Mouse (Mus musculus) embryonic facial prominence, embryonic 15.5 days (tissue): ENCODE data around the gene Ankrd13a. TPM values are rescaled to one million over a fixed set of nuclear protein-coding genes. Genes with fewer than 3 reads are reported as not detected.

ENCODE experiments used
- ATAC-seq: fragments of 200-750 bp; cut with Nextera tagmentation; 2 replicates; pipeline ENCODE4 v1.8.0; 2017; ENCODE audit warnings: low read depth, moderate TSS enrichment; ENCODE audit not compliant: insufficient number of reproducible peaks, low FRiP score, low TSS enrichment
- H3K27ac ChIP-seq: fragments of 300-500 bp; sonication (generic); replicated peaks from 2 replicates; pipeline ENCODE4 v1.5.1; 2015; ENCODE audit warnings: mild to moderate bottlenecking, inconsistent platforms
- H3K27me3 ChIP-seq: fragments of 300-500 bp; sonication (generic); 2 replicates; pipeline ENCODE4 v1.6.1; 2015; ENCODE audit warnings: inconsistent platforms
- H3K36me3 ChIP-seq: fragments of 300-500 bp; sonication (generic); 2 replicates; pipeline ENCODE4 v1.6.1; 2015; ENCODE audit warnings: mild to moderate bottlenecking, inconsistent platforms
- H3K4me1 ChIP-seq: fragments of 300-500 bp; sonication (generic); 2 replicates; pipeline ENCODE4 v1.6.1; 2015; ENCODE audit warnings: inconsistent platforms
- H3K4me2 ChIP-seq: fragments of 300-500 bp; sonication (generic); replicated peaks from 2 replicates; pipeline ENCODE4 v1.6.1; 2015; ENCODE audit warnings: mild to moderate bottlenecking, inconsistent platforms
- H3K4me3 ChIP-seq: fragments of 300-500 bp; sonication (generic); replicated peaks from 2 replicates; pipeline ENCODE4 v1.5.1; 2015; ENCODE audit warnings: mild to moderate bottlenecking, inconsistent platforms
- H3K9ac ChIP-seq: fragments of 300-500 bp; sonication (generic); 2 replicates; pipeline ENCODE4 v1.6.1; 2015; ENCODE audit warnings: inconsistent platforms
- H3K9me3 ChIP-seq: fragments of 300-500 bp; sonication (generic); replicated peaks from 2 replicates; pipeline ENCODE4 v1.6.1; 2016; ENCODE audit warnings: inconsistent platforms
- WGBS: fragments of 180-500 bp; shearing (Covaris S2); methylation state at CpG from one replicate; pipeline ENCODE4 v1.1.7; 2015; 5-methylcytosine and 5-hydroxymethylcytosine counted together
- polyA plus RNA-seq: library from polyadenylated mRNA; unstranded; fragments of >200 nt; fragmentation: Nextera tagmentation; extraction: Ambion mirVana; gene quantifications from 2 replicates; pipeline ENCODE4 v1.2.1, GENCODE M21; 2015

The Ankrd13a gene
- polyA plus RNA-seq, 1 experiment from 2014 or later, result 54.9 TPM

GRCm38 (mm10) chr5:114783405-114784163 lies 9.1 kb downstream of the Ankrd13a start:
- H3K27me3 ChIP-seq, result no peaks in the 10 kb centered on the region
- H3K4me2 ChIP-seq, result no peak overlapping the region
- H3K9ac ChIP-seq, result no peak overlapping the region
- 82% methylated on average over 12 of the region's 12 CpGs for WGBS
- H3K4me1 ChIP-seq, result no peaks in the 10 kb centered on the region
- H3K4me3 ChIP-seq, result no peak overlapping the region
- no peaks in the 10 kb centered on the region for H3K9me3 ChIP-seq
- H3K36me3 ChIP-seq, result peaks cover 23% of the 10 kb centered on the region
- H3K27ac ChIP-seq, result no peak overlapping the region
- no peak for ATAC-seq

GRCm38 (mm10) chr5:114784622-114785165 lies 10.2 kb downstream of the Ankrd13a start:
- no peak overlapping the region for H3K4me3 ChIP-seq
- no peak overlapping the region for H3K4me2 ChIP-seq
- no peaks in the 10 kb centered on the region for H3K27me3 ChIP-seq
- H3K27ac ChIP-seq, result no peak overlapping the region
- no peak overlapping the region for H3K9ac ChIP-seq
- no peaks in the 10 kb centered on the region for H3K9me3 ChIP-seq
- WGBS, result 75% methylated on average over 16 of the region's 16 CpGs
- H3K36me3 ChIP-seq, result peaks cover 32% of the 10 kb centered on the region
- ATAC-seq, result no peak
- H3K4me1 ChIP-seq, result no peaks in the 10 kb centered on the region

- Histone ChIP-seq H3K9ac (no peak overlapping the region), H3K27me3 (no peaks in the 10 kb centered on the region), H3K4me3 (no peak overlapping the region), H3K4me2 (no peak overlapping the region), H3K27ac (no peak overlapping the region), H3K36me3 (peaks cover 32% of the 10 kb centered on the region), H3K4me1 (no peaks in the 10 kb centered on the region), H3K9me3 (no peaks in the 10 kb centered on the region)
- whole genome bisulfite sequencing, result 74% methylated on average over 5 of the region's 5 CpGs
- ATAC-seq, result no peak
These were observed 10.7 kb downstream of the Ankrd13a start for GRCm38 (mm10) chr5:114785196-114785595.

GRCm38 (mm10) chr5:114793317-114793716 lies 18.8 kb downstream of the Ankrd13a start:
- H3K4me3 ChIP-seq, result no peak overlapping the region
- H3K4me1 ChIP-seq, result peaks cover 17% of the 10 kb centered on the region
- H3K27ac ChIP-seq, result no peak overlapping the region
- H3K36me3 ChIP-seq, result peaks cover 47% of the 10 kb centered on the region
- ATAC-seq, result no peak
- no peak overlapping the region for H3K4me2 ChIP-seq
- 65% methylated on average over 7 of the region's 7 CpGs for WGBS
- no peaks in the 10 kb centered on the region for H3K27me3 ChIP-seq
- H3K9me3 ChIP-seq, result no peaks in the 10 kb centered on the region
- H3K9ac ChIP-seq, result no peak overlapping the region

- Histone ChIP-seq H3K4me1 (peaks cover 17% of the 10 kb centered on the region), H3K4me2 (no peak overlapping the region), H3K9ac (no peak overlapping the region), H3K9me3 (no peaks in the 10 kb centered on the region), H3K27me3 (no peaks in the 10 kb centered on the region), H3K27ac (no peak overlapping the region), H3K4me3 (no peak overlapping the region), H3K36me3 (peaks cover 49% of the 10 kb centered on the region)
- ATAC-seq, result no peak
- 85% methylated on average over 4 of the region's 4 CpGs for WGBS
These were observed 20.1 kb downstream of the Ankrd13a start for GRCm38 (mm10) chr5:114794609-114795008.

GRCm38 (mm10) chr5:114795231-114795630 lies 20.8 kb downstream of the Ankrd13a start:
- Histone ChIP-seq H3K27ac (no peak overlapping the region), H3K9me3 (no peaks in the 10 kb centered on the region), H3K36me3 (peaks cover 54% of the 10 kb centered on the region), H3K4me1 (peaks cover 17% of the 10 kb centered on the region), H3K9ac (no peak overlapping the region), H3K4me3 (no peak overlapping the region), H3K27me3 (no peaks in the 10 kb centered on the region), H3K4me2 (no peak overlapping the region)
- no peak for ATAC-seq
- 57% methylated on average over 9 of the region's 9 CpGs for WGBS

GRCm38 (mm10) chr5:114795653-114796052 lies 21.2 kb downstream of the Ankrd13a start:
- H3K9me3 ChIP-seq, result no peaks in the 10 kb centered on the region
- no peaks in the 10 kb centered on the region for H3K27me3 ChIP-seq
- no peak for ATAC-seq
- H3K4me1 ChIP-seq, result peaks cover 17% of the 10 kb centered on the region
- no peak overlapping the region for H3K4me3 ChIP-seq
- H3K36me3 ChIP-seq, result peaks cover 58% of the 10 kb centered on the region
- H3K9ac ChIP-seq, result no peak overlapping the region
- H3K4me2 ChIP-seq, result no peak overlapping the region
- 64% methylated on average over 9 of the region's 9 CpGs for WGBS
- no peak overlapping the region for H3K27ac ChIP-seq

DNA sequence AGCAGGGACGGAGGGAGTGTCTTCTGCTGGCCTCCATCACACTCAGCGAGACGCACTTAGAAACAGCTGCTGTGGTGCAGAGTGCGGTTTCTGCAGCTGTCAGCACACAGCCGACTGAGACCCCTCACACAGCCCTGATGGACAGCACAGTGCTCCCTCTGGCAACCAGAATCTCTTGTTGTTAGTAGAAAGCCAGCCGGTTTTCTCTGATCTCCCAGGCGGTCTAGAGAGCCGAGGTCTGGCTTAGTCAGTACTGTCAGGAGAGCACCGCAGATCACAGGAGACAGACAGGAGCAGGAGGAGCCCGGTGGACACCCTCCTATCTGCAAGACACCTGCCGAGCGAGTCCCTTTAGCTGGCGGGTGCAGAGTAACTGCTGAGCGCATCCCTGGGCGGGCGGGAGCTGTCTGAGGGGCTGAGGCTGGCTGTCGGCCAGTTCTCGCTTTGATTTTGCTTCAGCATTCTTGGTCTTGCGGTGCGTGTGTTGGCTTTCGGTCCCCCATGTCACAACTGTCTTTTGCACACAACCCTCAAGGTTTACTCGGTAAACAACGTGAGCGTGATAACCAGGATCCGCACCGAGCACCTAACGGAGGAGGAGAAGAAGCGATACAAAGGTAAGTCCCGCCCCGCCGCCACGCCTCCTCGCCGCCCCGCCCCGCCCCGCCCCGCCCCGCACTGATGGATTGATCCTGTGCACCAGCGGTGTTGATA lies 22.0 kb downstream of the Ankrd13a start:
- Histone ChIP-seq H3K9me3 (no peaks in the 10 kb centered on the region), H3K4me1 (peaks cover 17% of the 10 kb centered on the region), H3K4me2 (peak overlapping the region; percentile 54), H3K4me3 (peak overlapping the region; percentile 32), H3K27ac (peak overlapping the region; percentile 8; the same call in 1 of the 2 replicates), H3K9ac (no peak overlapping the region), H3K36me3 (peaks cover 50% of the 10 kb centered on the region), H3K27me3 (no peaks in the 10 kb centered on the region)
- peak; percentile 77 for ATAC-seq
- 9% methylated on average over 40 of the region's 40 CpGs for WGBS

DNA sequence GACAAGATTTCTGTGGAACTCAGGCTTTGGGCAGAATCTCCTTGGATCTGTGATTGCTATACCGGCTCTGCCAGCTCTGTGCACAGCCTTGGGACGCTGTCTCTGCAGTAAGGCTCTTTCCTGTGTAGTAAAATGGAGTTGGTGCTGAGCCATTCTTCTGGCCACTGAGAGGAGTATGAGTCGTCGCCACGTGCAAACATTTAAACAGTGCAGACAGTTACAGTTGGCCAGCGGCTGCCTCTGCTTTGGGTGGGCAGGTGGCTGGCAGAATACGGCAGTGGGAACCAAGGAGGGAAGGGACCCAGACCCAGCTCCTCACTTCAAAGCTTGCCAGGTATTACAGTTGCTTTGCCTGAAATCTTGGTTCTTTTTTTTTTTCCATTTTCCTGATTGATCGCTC lies 22.8 kb downstream of the Ankrd13a start:
- Histone ChIP-seq H3K4me2 (no peak overlapping the region), H3K4me3 (no peak overlapping the region), H3K9me3 (no peaks in the 10 kb centered on the region), H3K27me3 (no peaks in the 10 kb centered on the region), H3K27ac (no peak overlapping the region), H3K36me3 (peaks cover 49% of the 10 kb centered on the region), H3K9ac (no peak overlapping the region), H3K4me1 (peaks cover 17% of the 10 kb centered on the region)
- 73% methylated on average over 8 of the region's 8 CpGs for WGBS
- no peak for ATAC-seq

DNA sequence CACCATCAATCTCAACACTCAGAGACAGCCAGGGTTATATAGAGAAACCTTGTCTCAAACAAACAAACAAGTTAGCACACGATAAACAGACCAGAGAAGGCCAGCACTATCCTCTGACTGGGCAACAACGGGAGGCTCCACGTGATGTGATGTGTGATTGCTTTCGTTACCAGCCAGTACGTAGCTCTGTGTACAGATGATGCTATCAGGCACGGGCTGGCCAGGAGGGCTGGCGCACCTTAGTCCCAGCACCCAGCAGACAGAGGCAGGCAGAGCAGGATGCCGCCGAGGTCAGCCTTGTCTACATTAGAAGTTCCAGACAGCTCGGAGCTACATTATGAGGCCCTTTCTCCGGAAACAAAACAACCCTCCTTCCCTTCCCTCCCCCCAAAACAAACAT lies 25.4 kb downstream of the Ankrd13a start:
- Histone ChIP-seq H3K4me3 (no peak overlapping the region), H3K4me2 (no peak overlapping the region), H3K9ac (no peak overlapping the region), H3K4me1 (peaks cover 16% of the 10 kb centered on the region), H3K9me3 (no peaks in the 10 kb centered on the region), H3K36me3 (peaks cover 60% of the 10 kb centered on the region), H3K27me3 (no peaks in the 10 kb centered on the region), H3K27ac (no peak overlapping the region)
- ATAC-seq, result no peak
- WGBS, result 80% methylated on average over 11 of the region's 11 CpGs

DNA sequence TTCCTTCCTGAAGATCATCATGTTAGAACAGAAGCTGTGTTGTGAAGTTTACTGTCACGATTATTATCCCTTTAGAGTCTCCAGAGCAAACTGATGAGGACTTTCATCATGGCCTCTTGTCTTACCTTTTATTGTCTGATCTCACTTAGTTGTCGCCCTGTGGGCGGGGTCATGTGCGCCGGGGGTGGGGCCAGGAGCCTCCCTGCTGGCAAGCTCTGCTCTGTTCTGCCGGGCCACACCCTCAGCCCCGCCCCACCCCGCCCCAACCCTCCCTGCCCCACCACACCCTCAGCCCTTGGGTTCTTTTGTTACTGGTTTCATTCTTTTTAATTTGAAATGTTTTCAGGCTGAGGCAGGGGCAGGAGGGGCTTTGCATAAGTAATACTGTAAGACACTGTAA lies 26.6 kb downstream of the Ankrd13a start:
- H3K9me3 ChIP-seq, result no peaks in the 10 kb centered on the region
- H3K27ac ChIP-seq, result no peak overlapping the region
- H3K4me1 ChIP-seq, result peaks cover 18% of the 10 kb centered on the region
- no peak overlapping the region for H3K9ac ChIP-seq
- no peak overlapping the region for H3K4me3 ChIP-seq
- WGBS, result 27% methylated on average over 8 of the region's 8 CpGs
- H3K27me3 ChIP-seq, result no peaks in the 10 kb centered on the region
- H3K4me2 ChIP-seq, result no peak overlapping the region
- H3K36me3 ChIP-seq, result peaks cover 69% of the 10 kb centered on the region
- ATAC-seq, result no peak
